Mouse (Mus musculus): ENCODE measurements around the gene H2-DMb2.

- TF ChIP-seq CTCF (IDR thresholded peaks at IDR 0.05; ENCODE audit: low read depth, low read length) (no peak), POLR2A (IDR thresholded peaks at IDR 0.05; ENCODE audit: extremely low read depth, insufficient read depth, low read length) (no peak)
Observed at GRCm38 (mm10) chr17:34199050-34199619, 56.0 kb downstream of the H2-DMb2 start.

Measured in liver, adult 2 months (tissue).